Mouse (Mus musculus): ENCODE measurements at regions not wholly inside any gene's neighbourhood (a gene's known extent, or its start where the extent isn't known, plus 50 kb on each side); places are given as distances from the start of the nearest gene placed in this dataset.
"Not testable (repeated sequence)": the region's sequence is repeated elsewhere in the genome, so short reads cannot be mapped to it uniquely, and the experiment has no call there.

- 62% methylated on average over 8 of the region's 8 CpGs for WGBS
- H3K27ac ChIP-seq = no peak overlapping the region
- no peak overlapping the region for H3K4me3 ChIP-seq (replicated peaks)
- H3K9me3 ChIP-seq = no peaks in the 10 kb centered on the region
- H3K4me2 ChIP-seq (replicated peaks) = no peak overlapping the region
- H3K27me3 ChIP-seq = peaks cover 26% of the 10 kb centered on the region
- H3K9ac ChIP-seq (replicated peaks) = no peak overlapping the region
- peaks cover 7% of the 10 kb centered on the region; the same call in 1 of the 2 replicates for H3K4me1 ChIP-seq (replicated peaks)
- ATAC-seq = no peak
- H3K36me3 ChIP-seq = no peaks in the 10 kb centered on the region
These were observed 160.4 kb upstream of the Arglu1 start for GRCm38 (mm10) chr8:8850766-8851165.

DNA sequence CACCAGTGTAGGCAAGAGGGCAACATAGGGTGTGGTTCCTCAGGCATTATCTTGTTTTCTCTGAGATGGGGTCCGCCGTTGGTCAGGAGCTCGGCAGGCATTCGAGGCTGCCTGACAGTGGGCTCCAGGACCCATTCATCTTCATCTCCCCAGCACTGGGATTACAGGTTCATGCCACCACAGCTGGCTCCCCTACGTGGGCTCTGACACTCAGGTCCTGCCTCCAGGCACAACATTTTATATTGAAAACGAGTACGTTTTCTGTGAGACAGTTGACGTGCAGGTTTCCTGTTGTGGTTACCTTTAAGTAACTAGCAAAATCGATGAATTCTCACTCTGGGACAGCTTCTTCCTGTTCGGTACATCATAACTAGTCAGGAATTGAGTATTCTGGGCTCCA, 157.3 kb upstream of the Arglu1 start:
- Histone ChIP-seq H3K4me1 (replicated peaks) (peaks cover 7% of the 10 kb centered on the region; the same call in 1 of the 2 replicates), H3K27me3 (peaks cover 14% of the 10 kb centered on the region; the same call in 1 of the 2 replicates), H3K27ac (no peak overlapping the region), H3K9me3 (no peaks in the 10 kb centered on the region), H3K4me3 (replicated peaks) (no peak overlapping the region), H3K9ac (replicated peaks) (no peak overlapping the region), H3K4me2 (replicated peaks) (no peak overlapping the region), H3K36me3 (no peaks in the 10 kb centered on the region)
- ATAC-seq = no peak
- WGBS = 90% methylated on average over 10 of the region's 10 CpGs

GRCm38 (mm10) chr8:8842326-8842725, 152.0 kb upstream of the Arglu1 start:
- Histone ChIP-seq H3K27me3 (no peaks in the 10 kb centered on the region), H3K27ac (no peak overlapping the region), H3K9me3 (no peaks in the 10 kb centered on the region), H3K4me2 (replicated peaks) (no peak overlapping the region), H3K9ac (replicated peaks) (no peak overlapping the region), H3K36me3 (no peaks in the 10 kb centered on the region), H3K4me3 (replicated peaks) (no peak overlapping the region), H3K4me1 (replicated peaks) (no peaks in the 10 kb centered on the region)
- ATAC-seq = no peak
- WGBS = 77% methylated on average over 2 of the region's 2 CpGs

DNA sequence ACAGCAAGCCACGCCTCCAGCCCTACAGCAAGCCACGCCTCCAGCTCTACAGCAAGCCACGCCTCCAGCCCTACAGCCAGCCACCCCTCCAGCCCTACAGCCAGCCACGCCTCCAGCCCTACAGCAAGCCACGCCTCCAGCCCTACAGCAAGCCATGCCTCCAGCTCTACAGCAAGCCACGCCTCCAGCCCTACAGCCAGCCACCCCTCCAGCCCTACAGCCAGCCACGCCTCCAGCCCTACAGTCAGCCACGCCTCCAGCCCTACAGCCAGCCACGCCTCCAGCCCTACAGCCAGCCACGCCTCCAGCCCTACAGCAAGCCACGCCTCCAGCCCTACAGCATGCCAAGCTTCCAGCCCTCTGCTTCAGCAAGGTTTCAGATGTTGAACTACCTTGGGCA, 145.8 kb upstream of the Arglu1 start:
- not testable (repeated sequence) for H3K27ac ChIP-seq, H3K36me3 ChIP-seq

GRCm38 (mm10) chr8:8831306-8831705, 141.0 kb upstream of the Arglu1 start:
- Histone ChIP-seq H3K4me3 (replicated peaks) (no peak overlapping the region), H3K4me1 (replicated peaks) (no peaks in the 10 kb centered on the region), H3K36me3 (no peaks in the 10 kb centered on the region), H3K9ac (replicated peaks) (no peak overlapping the region), H3K4me2 (replicated peaks) (no peak overlapping the region), H3K27ac (no peak overlapping the region), H3K27me3 (no peaks in the 10 kb centered on the region), H3K9me3 (no peaks in the 10 kb centered on the region; the same call in 1 of the 2 replicates)
- 75% methylated on average over 6 of the region's 6 CpGs for WGBS
- ATAC-seq = no peak

More for the DNA sequence above, 145.8 kb upstream of the Arglu1 start:
- 69% methylated on average over 11 of the region's 11 CpGs for WGBS
- H3K4me2 ChIP-seq (replicated peaks); H3K4me1 ChIP-seq (replicated peaks); H3K9me3 ChIP-seq; ATAC-seq; H3K9ac ChIP-seq (replicated peaks); H3K4me3 ChIP-seq (replicated peaks); H3K27me3 ChIP-seq: not testable (repeated sequence)

GRCm38 (mm10) chr8:8829230-8829629, 138.9 kb upstream of the Arglu1 start:
- H3K4me2 ChIP-seq (replicated peaks) = no peak overlapping the region
- H3K4me3 ChIP-seq (replicated peaks) = no peak overlapping the region
- H3K9me3 ChIP-seq = no peaks in the 10 kb centered on the region
- H3K9ac ChIP-seq (replicated peaks) = no peak overlapping the region
- H3K36me3 ChIP-seq = no peaks in the 10 kb centered on the region
- no peaks in the 10 kb centered on the region for H3K27me3 ChIP-seq
- H3K27ac ChIP-seq = no peak overlapping the region
- no peak for ATAC-seq
- H3K4me1 ChIP-seq (replicated peaks) = no peaks in the 10 kb centered on the region
- 57% methylated on average over 14 of the region's 14 CpGs for WGBS

- no peaks in the 10 kb centered on the region for H3K4me1 ChIP-seq (replicated peaks)
- no peaks in the 10 kb centered on the region for H3K9me3 ChIP-seq
- no peaks in the 10 kb centered on the region for H3K36me3 ChIP-seq
- no peak overlapping the region for H3K27ac ChIP-seq
- no peak overlapping the region for H3K9ac ChIP-seq (replicated peaks)
- H3K27me3 ChIP-seq = no peaks in the 10 kb centered on the region
- ATAC-seq = no peak
- WGBS = 89% methylated on average over 7 of the region's 7 CpGs
- H3K4me2 ChIP-seq (replicated peaks) = no peak overlapping the region
- H3K4me3 ChIP-seq (replicated peaks) = no peak overlapping the region
These were observed 137.2 kb upstream of the Arglu1 start for GRCm38 (mm10) chr8:8827555-8827954.

DNA sequence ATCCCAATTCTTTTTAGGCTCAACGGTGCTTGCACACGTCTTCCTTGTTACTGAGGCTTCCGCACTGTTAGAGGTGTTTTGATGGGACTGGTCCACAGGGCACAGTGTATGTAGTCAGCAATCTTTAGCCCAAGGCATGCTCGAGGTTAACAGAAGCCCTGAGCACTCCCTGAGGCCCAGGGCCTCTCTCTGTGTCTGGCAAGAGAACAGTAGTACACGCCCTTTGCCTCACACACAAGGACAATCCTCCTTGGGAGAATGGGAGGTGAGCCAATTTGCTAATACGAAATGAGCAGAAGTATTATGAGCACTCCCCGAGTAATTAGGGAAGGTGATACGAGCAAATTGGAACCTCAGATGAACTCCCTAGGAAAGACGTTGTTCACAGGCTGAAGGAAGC, 136.5 kb upstream of the Arglu1 start:
- Histone ChIP-seq H3K4me2 (replicated peaks) (no peak overlapping the region), H3K9me3 (no peaks in the 10 kb centered on the region), H3K9ac (replicated peaks) (no peak overlapping the region), H3K27ac (no peak overlapping the region), H3K36me3 (no peaks in the 10 kb centered on the region), H3K27me3 (no peaks in the 10 kb centered on the region), H3K4me3 (replicated peaks) (no peak overlapping the region), H3K4me1 (replicated peaks) (no peaks in the 10 kb centered on the region)
- ATAC-seq = peak; percentile 40; the same call in 1 of the 2 replicates
- 74% methylated on average over 9 of the region's 9 CpGs for WGBS

GRCm38 (mm10) chr8:8824886-8825285, 134.6 kb upstream of the Arglu1 start:
- Histone ChIP-seq H3K9ac (replicated peaks) (no peak overlapping the region), H3K36me3 (no peaks in the 10 kb centered on the region), H3K27ac (no peak overlapping the region), H3K9me3 (no peaks in the 10 kb centered on the region), H3K4me3 (replicated peaks) (no peak overlapping the region), H3K4me1 (replicated peaks) (no peaks in the 10 kb centered on the region), H3K27me3 (no peaks in the 10 kb centered on the region), H3K4me2 (replicated peaks) (no peak overlapping the region)
- ATAC-seq = no peak
- WGBS = 81% methylated on average over 5 of the region's 5 CpGs

- Histone ChIP-seq H3K4me3 (replicated peaks) (no peak overlapping the region), H3K9me3 (no peaks in the 10 kb centered on the region), H3K27me3 (no peaks in the 10 kb centered on the region), H3K4me1 (replicated peaks) (no peaks in the 10 kb centered on the region), H3K27ac (no peak overlapping the region), H3K4me2 (replicated peaks) (no peak overlapping the region), H3K36me3 (no peaks in the 10 kb centered on the region), H3K9ac (replicated peaks) (no peak overlapping the region)
- 60% methylated on average over 6 of the region's 6 CpGs for WGBS
- ATAC-seq = no peak
These were observed 130.8 kb upstream of the Arglu1 start for GRCm38 (mm10) chr8:8821119-8821518.

GRCm38 (mm10) chr8:8820614-8821013, 130.3 kb upstream of the Arglu1 start:
- WGBS = 87% methylated on average over 6 of the region's 6 CpGs
- Histone ChIP-seq H3K9me3 (no peaks in the 10 kb centered on the region), H3K27ac (no peak overlapping the region), H3K36me3 (no peaks in the 10 kb centered on the region), H3K4me2 (replicated peaks) (no peak overlapping the region), H3K9ac (replicated peaks) (no peak overlapping the region), H3K27me3 (no peaks in the 10 kb centered on the region), H3K4me3 (replicated peaks) (no peak overlapping the region), H3K4me1 (replicated peaks) (no peaks in the 10 kb centered on the region)
- no peak for ATAC-seq

- ATAC-seq = no peak
- Histone ChIP-seq H3K9ac (replicated peaks) (no peak overlapping the region), H3K27ac (no peak overlapping the region), H3K4me2 (replicated peaks) (no peak overlapping the region), H3K27me3 (no peaks in the 10 kb centered on the region), H3K36me3 (no peaks in the 10 kb centered on the region), H3K4me1 (replicated peaks) (no peaks in the 10 kb centered on the region), H3K4me3 (replicated peaks) (no peak overlapping the region), H3K9me3 (no peaks in the 10 kb centered on the region)
- WGBS = 81% methylated on average over 9 of the region's 9 CpGs
These were observed 129.1 kb upstream of the Arglu1 start for GRCm38 (mm10) chr8:8819233-8819931.

DNA sequence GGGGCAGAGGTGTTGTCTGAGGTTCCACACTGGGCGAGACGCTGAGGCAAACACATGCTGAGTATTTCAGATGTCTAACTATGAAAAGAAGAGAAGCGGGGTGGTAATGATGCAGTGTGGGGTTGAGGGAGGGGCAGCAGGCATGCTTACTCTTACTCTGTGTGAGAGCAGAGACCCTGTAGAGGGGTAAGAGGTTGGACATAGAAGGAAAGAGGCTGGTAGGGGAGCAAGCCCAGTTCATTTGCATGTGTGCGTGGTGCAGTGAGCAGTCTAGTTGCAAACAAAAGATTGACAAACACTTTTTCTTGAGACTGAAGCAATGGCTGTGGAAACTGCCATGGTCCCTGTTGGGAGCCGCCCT, 122.5 kb upstream of the Arglu1 start:
- no peak for ATAC-seq
- no peak overlapping the region for H3K27ac ChIP-seq
- H3K9ac ChIP-seq (replicated peaks) = no peak overlapping the region
- H3K9me3 ChIP-seq = no peaks in the 10 kb centered on the region
- H3K27me3 ChIP-seq = no peaks in the 10 kb centered on the region
- H3K36me3 ChIP-seq = no peaks in the 10 kb centered on the region
- no peak overlapping the region for H3K4me2 ChIP-seq (replicated peaks)
- H3K4me1 ChIP-seq (replicated peaks) = no peaks in the 10 kb centered on the region
- 90% methylated on average over 5 of the region's 5 CpGs for WGBS
- H3K4me3 ChIP-seq (replicated peaks) = no peak overlapping the region

Measured in midbrain, embryonic 13.5 days (tissue).